8 mouse cellular contexts compared by ENCODE assay signal in genomic region chrX:103563531-103564246, GRCm38 (mm10).
A peak's percentile ranks its signal among the peaks of the same experiment; 100 is the strongest.
DNase-seq lines count a peak whose midpoint lies in the region; ATAC-seq and TF ChIP-seq lines count a peak whose summit lies in the region.

No protein-coding gene starts in this region.

- no peak overlapping the region for H3K4me2 ChIP-seq in hindbrain, postnatal 0 days (ENCODE audit: low read depth, low read length)
- no peak overlapping the region for H3K4me2 ChIP-seq in midbrain, postnatal 0 days (ENCODE audit: low read depth, low read length, poor library complexity, severe bottlenecking)

- 12% methylated on average over 8 of the region's 8 CpGs for WGBS in hindbrain, postnatal 0 days
- WGBS in midbrain, postnatal 0 days: 15% methylated on average over 8 of the region's 8 CpGs

- no peaks in the 10 kb centered on the region for H3K36me3 ChIP-seq in hindbrain, postnatal 0 days (ENCODE audit: insufficient read depth, low read length)
- H3K36me3 ChIP-seq in midbrain, postnatal 0 days (ENCODE audit: insufficient read depth, low read length): no peaks in the 10 kb centered on the region

- H3K4me3 ChIP-seq in hindbrain, postnatal 0 days (ENCODE audit: low read length): no peak overlapping the region
- H3K4me3 ChIP-seq in midbrain, postnatal 0 days (ENCODE audit: low read depth, low read length): no peak overlapping the region

- TF ChIP-seq CTCF in hindbrain, postnatal 0 days (IDR thresholded peaks at IDR 0.05; ENCODE audit: low read depth): 0 out of 2 replicates have a peak, but pooled peaks have one; percentile 22
- TF ChIP-seq CTCF in midbrain, postnatal 0 days (IDR thresholded peaks at IDR 0.05): peak; percentile 5; the same call in 1 of the 2 replicates

- no peaks in the 10 kb centered on the region for H3K9me3 ChIP-seq in hindbrain, postnatal 0 days (ENCODE audit: low read length)
- no peaks in the 10 kb centered on the region for H3K9me3 ChIP-seq in midbrain, postnatal 0 days (ENCODE audit: low read length)

- H3K9ac ChIP-seq in hindbrain, postnatal 0 days (replicated peaks; ENCODE audit: low read length): no peak overlapping the region
- no peak overlapping the region for H3K9ac ChIP-seq in midbrain, postnatal 0 days (replicated peaks; ENCODE audit: low read length, poor library complexity, severe bottlenecking)

- peak; percentile 8 for DNase-seq in embryo, embryonic 11 days
- no peak for DNase-seq in embryo, embryonic 10.5 days (ENCODE audit: low spot score)
- peak; percentile 79 for DNase-seq in cerebellum, adult 8-10 months
- DNase-seq in gastrocnemius, postnatal 10 days: peak; percentile 59
- peak; percentile 94 for DNase-seq in hindbrain, postnatal 0 days (ENCODE audit: low spot score)
- DNase-seq in left cerebral cortex, adult 8-10 months (ENCODE audit: low spot score in 2 of 2): peak; percentile 50 to 95
- DNase-seq in midbrain, postnatal 0 days (ENCODE audit: low spot score): peak; percentile 97
- peak; percentile 4 for DNase-seq in testis, postnatal 14 days (ENCODE audit: low spot score)

- peak overlapping the region; percentile 76 for H3K27ac ChIP-seq in hindbrain, postnatal 0 days
- H3K27ac ChIP-seq in midbrain, postnatal 0 days (ENCODE audit: low read depth, low read length): peak overlapping the region; percentile 71

- no peaks in the 10 kb centered on the region for H3K27me3 ChIP-seq in hindbrain, postnatal 0 days (ENCODE audit: insufficient read depth, low read length)
- no peaks in the 10 kb centered on the region for H3K27me3 ChIP-seq in midbrain, postnatal 0 days (ENCODE audit: insufficient read depth, low read length)

- peak; percentile 97 for ATAC-seq in hindbrain, postnatal 0 days
- ATAC-seq in midbrain, postnatal 0 days (ENCODE audit: low FRiP score): peak; percentile 92

- H3K4me1 ChIP-seq in hindbrain, postnatal 0 days (ENCODE audit: insufficient read depth, low read length): no peaks in the 10 kb centered on the region
- no peaks in the 10 kb centered on the region for H3K4me1 ChIP-seq in midbrain, postnatal 0 days (ENCODE audit: insufficient read depth, low read length)
